Mouse (Mus musculus) inflammation-experienced regulatory T-cells, adult 6 months (primary cell): ENCODE measurements at regions not wholly inside any gene's neighbourhood (a gene's known extent, or its start where the extent isn't known, plus 50 kb on each side); places are given as distances from the start of the nearest gene placed in this dataset.
A peak's percentile ranks its signal among the peaks of the same experiment; 100 is the strongest.

Experiments
- ATAC-seq: one replicate; pipeline ENCODE4 v1.8.0; 2017

DNA sequence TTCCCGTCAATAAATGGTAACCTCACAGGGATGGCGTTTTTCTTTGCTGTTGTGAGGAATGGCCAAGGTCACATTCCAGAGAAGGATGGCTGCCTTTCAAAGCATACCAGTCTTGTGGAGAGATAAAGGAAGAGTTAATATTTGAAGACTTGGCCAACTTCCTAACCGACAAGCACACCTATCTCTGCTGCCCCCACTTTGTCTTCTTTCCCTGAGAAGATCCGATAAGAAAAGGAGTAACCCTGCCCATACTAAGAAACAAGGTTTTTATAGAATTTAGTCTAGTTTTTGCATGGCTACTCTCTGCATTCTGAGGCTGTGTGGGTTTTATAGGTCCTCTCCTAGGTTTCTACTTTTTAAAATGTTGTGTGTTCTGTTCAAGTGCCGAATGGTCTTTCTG is 210.2 kb upstream of the Ankrd55 start:
- ATAC-seq: no peak

DNA sequence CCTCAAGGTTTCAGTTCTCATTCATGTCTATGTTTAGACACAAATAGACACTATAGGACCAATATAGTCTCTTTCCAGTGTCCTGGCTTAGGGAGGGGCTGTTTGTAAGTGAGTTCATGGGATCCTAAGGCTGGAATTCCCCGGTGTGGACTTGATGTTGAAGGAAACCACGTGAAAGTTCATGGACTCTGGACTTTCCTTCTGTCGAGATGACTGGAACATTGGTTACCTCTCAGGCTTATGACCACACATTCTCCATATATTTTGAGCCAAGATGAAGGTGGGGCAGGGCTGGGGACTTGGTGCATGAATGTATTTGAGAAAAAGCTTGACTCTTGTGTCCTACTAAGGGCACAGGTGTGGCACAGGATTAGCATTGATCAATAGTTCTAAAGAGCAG is 206.3 kb upstream of the Ankrd55 start:
- no peak for ATAC-seq

DNA sequence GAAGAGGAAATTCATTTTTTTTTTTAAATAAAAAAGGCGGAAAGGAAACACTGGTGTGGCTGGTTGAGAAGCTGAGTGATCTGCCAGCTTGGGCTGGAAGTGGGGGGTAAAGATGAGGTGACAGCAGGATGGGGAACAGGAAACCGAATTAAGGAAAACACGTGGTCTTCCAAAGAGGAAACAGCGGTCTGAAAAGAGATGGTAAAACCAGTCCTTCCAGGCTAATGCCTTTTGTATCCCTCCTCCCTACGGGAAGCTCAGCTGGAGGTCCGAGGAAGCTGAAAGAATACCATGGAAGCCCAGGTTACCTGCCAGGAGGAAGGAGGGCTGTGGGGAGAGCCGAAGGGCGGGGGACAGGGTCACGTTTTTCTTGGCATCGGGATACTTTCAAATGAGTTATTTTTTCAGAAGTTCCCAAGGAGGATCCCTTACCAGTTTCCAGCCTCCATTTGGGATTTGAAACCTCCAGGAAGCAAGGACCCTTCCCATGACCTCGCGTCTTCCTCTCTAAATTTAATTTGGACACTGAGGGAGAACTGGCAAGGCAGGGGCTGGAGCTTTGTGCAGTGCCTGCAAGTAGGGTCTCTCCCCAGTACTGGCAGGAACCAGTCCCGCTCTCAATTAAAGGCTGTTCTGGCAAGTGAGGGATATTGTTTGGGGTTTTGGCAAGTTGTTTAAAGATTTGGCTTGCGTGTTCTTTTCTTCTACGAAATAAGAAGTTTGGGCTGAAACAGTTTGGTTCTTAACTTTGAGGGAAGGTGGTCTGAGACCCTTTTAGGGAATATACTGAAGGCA is 203.6 kb upstream of the Ankrd55 start:
- no peak for ATAC-seq

DNA sequence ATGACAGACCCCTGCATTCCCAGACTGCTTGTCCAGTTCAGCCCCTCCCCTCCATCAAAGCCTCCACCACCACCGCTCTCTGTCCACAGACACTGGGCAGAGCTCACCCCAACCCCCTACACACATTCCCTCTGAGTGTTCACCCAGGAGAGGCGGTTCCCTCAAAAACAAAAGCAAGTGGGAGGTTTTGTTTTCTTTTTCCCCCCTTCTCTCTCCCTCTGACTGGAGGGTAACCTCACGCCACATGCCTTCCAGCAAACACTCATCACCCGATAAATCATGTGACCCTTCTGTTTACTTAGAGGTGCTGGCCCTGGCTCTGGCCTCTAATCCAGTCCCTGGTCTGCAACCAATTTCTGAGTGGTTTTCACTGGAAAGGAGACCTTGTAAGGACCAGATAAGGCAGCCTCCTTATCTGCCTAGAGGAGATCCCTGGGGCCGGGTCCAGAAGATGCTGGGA is 199.9 kb upstream of the Ankrd55 start:
- no peak for ATAC-seq

DNA sequence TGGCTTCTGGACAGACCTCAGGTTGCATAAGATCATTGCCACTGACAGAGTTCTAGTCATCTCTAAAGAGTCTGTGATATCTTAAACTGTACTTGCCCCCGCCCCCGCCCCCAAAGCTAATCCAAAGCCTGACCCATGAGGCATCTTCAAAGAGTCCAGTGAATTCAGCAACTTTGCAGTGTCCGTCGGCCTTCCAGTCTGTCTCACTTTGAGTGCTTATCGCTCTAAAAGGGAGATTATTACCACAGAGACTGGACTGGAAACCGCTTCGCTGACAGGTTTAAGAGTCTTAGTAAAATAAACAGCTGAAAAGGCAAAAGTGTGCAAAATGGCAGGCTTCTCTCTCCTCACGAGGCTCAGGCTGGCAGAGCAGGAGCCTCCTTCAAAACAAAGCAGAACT is 197.5 kb upstream of the Ankrd55 start:
- no peak for ATAC-seq

DNA sequence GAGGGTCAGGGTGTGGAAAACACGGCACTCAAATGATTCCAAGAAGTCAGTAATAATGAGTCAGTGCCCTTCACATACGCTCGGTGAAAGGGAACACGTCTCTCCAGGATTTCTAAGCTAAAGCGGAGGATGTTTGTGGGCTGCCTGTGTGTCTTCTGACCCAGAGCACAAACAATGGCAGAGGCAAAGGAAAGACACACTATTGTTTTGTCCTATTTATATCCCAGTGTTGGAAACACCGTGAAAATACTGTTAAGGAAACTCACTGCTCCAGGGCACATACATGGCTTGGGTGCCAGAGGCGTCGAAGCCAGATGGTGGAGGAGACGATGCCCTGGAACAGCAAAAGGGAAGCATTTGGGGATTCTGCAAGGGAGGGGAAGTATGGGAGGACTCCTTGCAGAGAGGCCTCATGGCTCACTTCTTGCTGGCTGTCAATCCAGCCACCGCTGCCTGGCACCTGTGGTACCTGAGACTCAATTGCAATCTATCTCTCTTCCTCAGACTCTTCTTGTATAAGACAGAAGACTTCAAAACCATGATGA is 192.6 kb upstream of the Ankrd55 start:
- no peak for ATAC-seq

DNA sequence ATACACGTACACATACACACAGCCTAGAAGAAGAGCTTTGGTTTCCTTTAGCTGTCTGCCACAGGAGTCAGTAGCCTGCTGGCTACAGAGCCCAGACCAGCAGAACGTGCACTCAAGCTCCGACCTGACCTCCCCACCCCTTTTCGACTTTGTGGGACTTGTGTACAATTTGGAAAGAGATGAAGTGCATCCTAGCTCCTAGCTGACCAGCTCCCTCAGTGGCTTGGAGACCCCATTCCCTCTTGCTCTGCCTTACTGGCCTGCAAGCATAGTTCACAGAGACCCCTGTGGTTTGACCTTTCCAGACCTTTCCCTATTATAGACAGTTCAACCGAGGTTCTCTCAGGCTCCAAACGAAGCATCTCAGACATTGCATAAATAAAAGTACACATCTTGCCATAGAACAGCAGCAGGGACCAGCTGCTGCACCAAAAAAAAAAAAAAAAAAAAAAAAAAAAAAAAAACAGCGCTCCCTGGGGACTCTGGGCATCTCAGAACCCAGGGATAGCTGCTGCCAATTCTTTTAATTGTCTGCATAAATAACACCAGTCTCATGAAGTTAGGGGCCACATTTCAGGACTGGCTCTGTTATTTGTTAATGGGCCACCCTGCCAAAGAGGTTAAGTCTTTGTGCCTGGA is 188.2 kb upstream of the Ankrd55 start:
- no peak for ATAC-seq

DNA sequence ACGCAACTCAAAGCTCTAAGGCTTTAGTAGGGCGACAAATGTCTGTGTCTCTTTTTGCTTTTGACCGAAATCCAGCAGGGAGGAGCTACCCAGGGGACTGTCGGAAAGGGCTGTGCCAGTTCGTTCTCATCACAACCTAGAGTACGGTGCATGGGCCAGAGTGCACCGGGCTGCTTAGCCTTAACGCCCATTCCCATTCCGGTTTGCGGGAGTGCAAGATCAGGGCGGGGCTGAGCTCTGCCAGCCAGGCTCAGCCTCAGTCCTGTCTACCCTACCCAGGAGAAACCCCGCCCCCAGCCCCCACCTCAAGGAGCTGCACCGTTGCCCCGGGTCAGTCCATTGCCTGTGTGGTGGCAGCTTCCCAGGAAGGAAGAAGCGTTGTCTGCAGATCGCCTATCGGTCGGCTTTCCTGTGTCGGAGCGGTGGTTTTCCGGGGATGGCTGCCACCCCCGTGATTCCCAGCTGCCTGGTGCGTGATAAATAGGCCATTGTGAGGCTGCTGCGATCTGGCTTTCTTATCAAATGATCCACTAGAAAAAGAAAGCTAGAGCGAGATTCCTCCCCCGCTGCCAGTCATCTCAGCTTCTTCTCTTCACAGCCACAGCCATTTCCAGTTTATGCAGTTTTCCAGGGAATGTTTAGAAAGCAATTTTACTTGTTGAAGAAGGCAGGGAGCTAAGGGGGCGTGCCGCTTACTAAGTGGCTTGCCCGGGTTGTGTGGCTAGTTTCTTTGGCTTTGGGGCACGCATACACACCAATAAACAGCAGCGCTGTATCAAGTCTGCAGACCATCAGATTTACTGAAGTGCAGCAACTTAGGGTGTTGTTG is 187.4 kb upstream of the Ankrd55 start:
- ATAC-seq: no peak

- ATAC-seq: no peak
Measured at GRCm38 (mm10) chr13:112101421-112101756, 186.9 kb upstream of the Ankrd55 start.

- no peak for ATAC-seq
Measured at GRCm38 (mm10) chr13:112105953-112106352, 182.3 kb upstream of the Ankrd55 start.

DNA sequence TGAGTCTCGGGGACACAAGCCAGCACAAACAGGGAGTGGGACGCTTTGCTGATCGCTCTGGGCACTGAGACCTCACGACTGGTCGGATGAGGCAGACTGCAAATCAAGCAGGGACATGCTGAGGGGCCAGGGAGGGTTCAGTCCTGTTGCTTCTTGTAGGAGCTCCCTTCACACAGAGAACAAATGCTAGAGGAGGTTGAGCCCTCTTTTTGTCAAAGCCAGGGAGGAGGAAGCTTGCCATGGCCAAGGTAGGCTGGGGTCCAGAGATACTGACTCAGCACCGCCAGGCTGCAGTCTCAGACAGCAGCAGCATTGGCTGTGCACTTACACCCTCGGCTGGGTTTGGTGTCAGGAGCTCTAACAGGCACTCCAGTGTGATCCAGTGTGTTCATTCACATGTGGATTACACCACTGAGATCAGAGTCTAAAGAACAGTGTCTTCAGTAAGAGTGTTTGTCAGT is 173.5 kb upstream of the Ankrd55 start:
- no peak for ATAC-seq

DNA sequence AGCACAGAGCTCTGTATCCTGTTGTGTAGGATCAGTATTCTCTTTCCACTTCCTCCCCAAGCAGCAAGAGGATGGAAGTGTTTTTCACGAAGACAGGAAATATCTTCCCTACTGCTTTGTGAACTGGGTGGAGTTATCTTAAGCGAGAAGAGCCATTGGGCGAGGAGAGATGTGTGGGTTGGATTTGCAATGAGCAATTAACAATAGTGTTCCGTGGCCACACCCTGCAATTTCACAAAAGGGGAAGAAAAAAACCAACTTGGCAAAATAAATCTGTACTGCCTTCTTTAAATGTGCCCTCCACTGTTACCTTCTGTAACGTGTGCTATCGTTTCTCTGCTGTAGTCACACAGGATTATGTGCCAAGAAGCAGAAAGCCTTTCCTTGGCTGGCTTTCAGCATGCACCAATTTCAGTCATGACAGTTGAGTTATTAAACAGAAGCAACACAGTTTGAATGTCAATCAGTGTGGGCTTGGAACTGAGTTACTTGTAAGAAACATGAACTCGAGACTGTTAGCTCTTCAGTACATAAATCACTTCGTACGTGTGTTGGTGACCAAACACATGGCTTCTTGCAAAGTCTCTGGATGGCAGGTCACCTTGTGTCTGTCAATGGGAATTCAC is 172.0 kb upstream of the Ankrd55 start:
- ATAC-seq: no peak

DNA sequence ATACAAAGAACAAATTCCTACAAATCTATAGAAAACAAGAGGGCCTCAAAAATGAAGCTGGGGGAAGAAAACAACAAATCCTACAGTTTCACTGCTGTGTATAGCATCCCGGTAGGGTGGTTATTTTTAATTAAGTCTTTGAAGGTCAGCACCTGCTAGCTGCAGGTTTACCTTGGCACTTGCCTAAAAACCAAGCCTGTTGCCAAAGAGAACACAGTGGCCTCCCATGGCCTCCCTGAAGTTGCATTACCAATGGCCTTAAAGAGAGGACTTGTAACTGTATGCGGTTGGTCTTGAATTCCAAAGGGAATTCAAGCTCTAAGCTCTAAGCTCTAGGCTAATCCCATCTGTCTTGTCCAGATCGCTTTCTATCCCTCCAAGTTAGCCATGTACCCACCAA is 169.7 kb upstream of the Ankrd55 start:
- ATAC-seq: no peak

DNA sequence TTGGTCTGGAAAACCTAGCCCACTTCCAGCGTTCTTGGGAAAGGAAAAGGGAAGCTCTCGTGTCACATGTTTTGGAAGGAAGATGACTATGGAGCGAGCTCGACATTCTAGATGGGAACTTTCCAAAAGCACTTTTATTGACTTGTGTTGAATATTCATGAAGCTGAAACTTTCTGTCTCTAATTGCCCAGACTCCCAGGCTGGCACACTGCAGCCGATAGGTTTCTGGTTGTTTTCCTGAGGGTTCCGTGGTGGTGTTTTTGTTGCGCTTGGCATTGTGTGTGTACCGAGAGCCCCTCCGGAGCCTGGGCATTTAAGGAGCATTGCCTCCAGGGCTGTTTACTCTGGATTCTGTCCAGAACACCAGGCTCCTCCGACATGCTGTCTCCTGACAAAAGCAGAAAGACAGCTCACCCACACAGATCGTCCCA is 168.6 kb upstream of the Ankrd55 start:
- no peak for ATAC-seq

DNA sequence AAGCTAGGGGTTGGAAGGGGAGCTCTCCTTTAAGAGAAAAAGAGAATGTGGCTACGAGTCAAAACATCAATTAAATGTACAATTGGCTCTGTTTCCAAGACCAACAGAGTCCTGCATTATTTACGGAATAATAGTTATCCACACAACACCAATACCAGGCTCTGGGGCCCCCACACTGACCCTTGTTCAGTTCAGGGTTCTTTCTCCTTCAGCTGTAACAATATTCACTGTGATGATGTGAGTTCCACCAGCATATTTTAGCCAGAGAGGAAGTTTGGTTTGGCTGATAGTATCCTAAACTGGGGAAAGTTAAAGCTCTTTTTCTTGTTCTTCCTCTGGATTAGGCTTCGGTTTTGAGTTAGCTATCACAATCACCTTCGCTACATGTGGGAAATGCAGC is 167.9 kb upstream of the Ankrd55 start:
- no peak for ATAC-seq

DNA sequence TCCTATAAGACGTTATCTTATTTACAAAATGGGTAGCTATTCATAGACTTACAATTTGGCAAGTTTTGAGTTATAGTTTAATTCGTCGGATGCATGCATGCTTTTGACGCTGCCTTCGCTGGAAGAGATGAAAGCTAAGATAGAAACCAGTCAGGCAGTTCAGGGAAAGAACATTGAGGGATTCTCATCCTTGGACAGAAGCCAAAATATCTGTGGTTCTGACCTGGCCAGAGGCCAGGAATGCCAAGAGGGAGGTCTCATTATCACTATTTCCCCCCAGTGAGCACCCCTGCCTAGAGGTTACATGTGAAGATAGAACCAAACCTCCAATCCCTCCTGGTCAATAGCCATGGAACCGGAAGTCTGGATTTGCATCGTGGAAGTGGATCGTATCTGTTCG is 167.1 kb upstream of the Ankrd55 start:
- no peak for ATAC-seq

DNA sequence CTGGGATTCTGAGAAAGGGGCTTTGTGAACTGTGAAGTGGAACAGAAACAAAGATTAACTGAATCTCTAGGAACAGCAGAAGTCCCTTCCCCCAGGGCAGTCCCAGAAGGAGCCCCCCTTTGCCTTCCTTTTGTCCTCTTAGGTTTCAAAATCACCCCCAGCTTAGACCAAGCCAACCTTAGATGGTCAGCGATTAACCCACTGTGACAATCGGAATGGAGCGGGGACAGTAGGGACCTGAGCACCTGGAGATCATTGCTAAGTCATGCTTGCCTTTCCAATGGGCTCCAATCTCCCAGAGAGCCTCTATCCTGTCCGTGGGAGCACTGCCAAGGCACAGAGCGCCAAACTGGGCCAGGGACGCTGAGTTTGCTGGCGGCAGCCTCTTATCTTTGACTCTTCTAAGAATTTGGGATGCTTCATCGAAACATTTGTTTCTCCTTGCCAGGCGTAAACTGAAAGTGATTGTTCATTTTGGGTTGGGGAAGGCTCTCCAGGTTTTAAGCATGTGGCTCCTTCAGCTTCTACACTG is 165.3 kb upstream of the Ankrd55 start:
- no peak for ATAC-seq

GRCm38 (mm10) chr13:112125769-112126469 is 162.3 kb upstream of the Ankrd55 start:
- ATAC-seq: no peak

DNA sequence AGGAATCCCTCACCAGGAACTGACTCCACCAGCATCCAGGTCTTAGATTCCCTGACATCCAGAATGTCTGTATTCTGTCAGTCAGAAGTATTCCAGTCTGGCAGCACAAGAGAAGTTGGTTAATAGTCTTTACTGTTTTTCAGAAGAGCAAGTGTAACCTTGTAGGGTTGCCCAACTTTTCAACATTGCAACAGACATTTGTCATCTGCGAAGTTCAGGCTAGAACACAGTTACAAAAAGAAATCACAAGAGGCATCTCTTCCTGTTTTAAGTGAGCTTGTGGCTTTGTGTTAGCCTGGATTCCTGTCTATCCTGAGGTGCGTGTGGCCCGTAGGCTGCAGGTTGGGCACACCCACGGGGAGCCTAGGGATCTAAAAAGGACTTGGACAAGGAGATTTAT is 158.0 kb upstream of the Ankrd55 start:
- ATAC-seq: no peak

- no peak for ATAC-seq
Measured at GRCm38 (mm10) chr13:112130774-112131173, 157.5 kb upstream of the Ankrd55 start.

DNA sequence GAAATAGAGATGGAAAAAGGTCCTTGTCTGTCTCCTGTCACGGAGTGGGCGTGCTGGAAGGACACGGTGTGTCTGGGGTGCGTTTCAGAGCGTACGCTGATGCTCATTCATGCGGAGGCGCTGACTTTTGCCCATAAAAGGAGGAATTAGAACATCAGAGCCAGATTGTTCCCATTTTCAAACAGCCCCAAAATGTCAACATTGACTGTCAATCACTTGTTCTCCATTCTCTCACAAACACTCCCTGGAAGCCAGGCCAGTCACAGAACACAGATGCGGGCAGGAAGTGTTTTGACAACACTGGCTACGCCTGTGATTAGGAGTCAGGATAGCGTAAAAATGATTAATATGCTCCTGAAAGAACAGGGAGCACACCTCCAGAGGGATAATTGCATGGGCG is 157.1 kb upstream of the Ankrd55 start:
- no peak for ATAC-seq

DNA sequence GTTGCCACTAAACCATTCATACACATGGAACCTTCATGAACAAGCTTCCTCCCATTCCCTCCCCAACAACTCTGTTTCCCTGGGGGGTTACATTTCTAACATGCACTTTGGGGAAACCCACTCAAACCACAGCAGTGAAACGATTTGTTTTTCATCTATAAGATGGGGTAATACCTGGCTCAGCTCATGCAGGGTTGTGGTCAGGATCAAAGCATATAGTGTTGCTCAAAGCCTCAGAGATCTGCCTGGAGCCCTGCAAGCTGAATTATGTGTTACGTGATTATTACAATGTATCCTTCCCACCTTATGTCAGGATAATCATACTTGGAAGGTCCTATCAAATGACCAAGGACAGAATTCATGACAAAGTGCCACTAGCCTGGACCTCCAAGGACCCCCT is 154.5 kb upstream of the Ankrd55 start:
- ATAC-seq: peak; percentile 54
